Mouse (Mus musculus): Measurements from ENCODE around the gene Tfpt.

GRCm38 (mm10) chr7:3614021-3614420 lies 15.7 kb downstream of the Tfpt start:
- TF ChIP-seq CTCF (IDR thresholded peaks at IDR 0.05; ENCODE audit: low read depth) (no peak), EP300 (optimal IDR thresholded peaks at IDR 0.05) (no peak)
